In genomic region chr6:88343485-88344450, GRCm38 (mm10) we compare ENCODE assay signal across 8 mouse cellular contexts.
DNase-seq lines count a peak whose midpoint lies in the region.

No protein-coding gene starts in this region.

- DNase-seq in adrenal gland, adult 8-10 months = peak; percentile 48
- peak; percentile 30 for DNase-seq in embryo, embryonic 9.5 days (ENCODE audit: extremely low spot score)
- DNase-seq in gastrocnemius, postnatal 25 days = peak; percentile 66
- peak; percentile 44 for DNase-seq in hindlimb bud, embryonic 11.5 days (ENCODE audit: extremely low spot score, low read depth, low spot score)
- DNase-seq in left cerebral cortex, adult 11 months (ENCODE audit: low spot score) = peak; percentile 45
- peak; percentile 84 for DNase-seq in lung, postnatal 14 days
- DNase-seq in right cerebral cortex, postnatal 14 days = peak; percentile 85
- DNase-seq in thymus, postnatal 0 days (ENCODE audit: low spot score) = no peak
